In genomic region chr2:35265775-35266174, GRCm38 (mm10) we compare ENCODE assay signal across 12 mouse cellular contexts. TPM values are rescaled to one million over a fixed set of nuclear protein-coding genes. Genes with fewer than 3 reads are reported as not detected.
DNase-seq lines count a peak whose midpoint lies in the region; ATAC-seq and TF ChIP-seq lines count a peak whose summit lies in the region.
"Had no signal": no experiment of that assay in that cellular context is flagged by ENCODE, and none has a peak within 500 bp of the region (broad histone marks: within the 10 kb centered on the region; RNA-seq: fewer than 3 reads in every experiment).

No protein-coding gene starts in this region.

- H3K4me3 ChIP-seq in heart, embryonic 10.5 days: no peak overlapping the region
- no peak overlapping the region for H3K4me3 ChIP-seq in heart, embryonic 12.5 days
- no peak overlapping the region for H3K4me3 ChIP-seq in lung, embryonic 16.5 days (ENCODE audit: low read length)
- 0 out of 2 replicates have a peak overlapping the region, but pooled peaks have one; percentile 3 for H3K4me3 ChIP-seq in embryonic facial prominence, embryonic 13.5 days
- H3K4me3 ChIP-seq in myocyte: no peak overlapping the region
- H3K4me3 ChIP-seq in kidney, embryonic 14.5 days (ENCODE audit: low read length): no peak overlapping the region
- H3K4me3 ChIP-seq: hindbrain, embryonic 12.5 days; liver, embryonic 15.5 days had no signal

- H3K9me3 ChIP-seq in heart, embryonic 10.5 days: no peaks in the 10 kb centered on the region
- no peaks in the 10 kb centered on the region for H3K9me3 ChIP-seq in heart, embryonic 12.5 days (replicated peaks)
- H3K9me3 ChIP-seq in lung, embryonic 16.5 days (ENCODE audit: control insufficient read depth, low read length): no peaks in the 10 kb centered on the region
- no peaks in the 10 kb centered on the region for H3K9me3 ChIP-seq in embryonic facial prominence, embryonic 13.5 days
- H3K9me3 ChIP-seq in kidney, embryonic 14.5 days (ENCODE audit: control insufficient read depth, low read length): no peaks in the 10 kb centered on the region
- H3K9me3 ChIP-seq: hindbrain, embryonic 12.5 days; liver, embryonic 15.5 days had no signal

- no peak for DNase-seq in heart, embryonic 10.5 days (ENCODE audit: low spot score)
- DNase-seq in lung, postnatal 25 days (ENCODE audit: low spot score): no peak
- DNase-seq: adrenal gland, adult 8-10 months; cerebellum, adult 2 months had no signal

- WGBS in heart, embryonic 10.5 days: 72% methylated on average over 8 of the region's 8 CpGs
- WGBS in heart, embryonic 12.5 days: 64% methylated on average over 8 of the region's 8 CpGs
- 62% methylated on average over 8 of the region's 8 CpGs for WGBS in lung, embryonic 16.5 days
- 65% methylated on average over 8 of the region's 8 CpGs for WGBS in embryonic facial prominence, embryonic 13.5 days
- 84% methylated on average over 8 of the region's 8 CpGs for WGBS in kidney, embryonic 14.5 days

- H3K4me2 ChIP-seq in heart, embryonic 12.5 days: no peak overlapping the region
- H3K4me2 ChIP-seq in lung, embryonic 16.5 days (ENCODE audit: low read depth, low read length): no peak overlapping the region
- H3K4me2 ChIP-seq in embryonic facial prominence, embryonic 13.5 days: peak overlapping the region; percentile 47
- H3K4me2 ChIP-seq in myocyte (ENCODE audit: low read depth): peak overlapping the region; percentile 37
- no peak overlapping the region for H3K4me2 ChIP-seq in kidney, embryonic 14.5 days (replicated peaks; ENCODE audit: low read depth, low read length)
- H3K4me2 ChIP-seq: hindbrain, embryonic 12.5 days; liver, embryonic 15.5 days had no signal

- H3ac ChIP-seq in myocyte (ENCODE audit: control insufficient read depth, insufficient read length): no peak overlapping the region

- no peaks in the 10 kb centered on the region for H3K36me3 ChIP-seq in heart, embryonic 10.5 days
- H3K36me3 ChIP-seq in heart, embryonic 12.5 days: no peaks in the 10 kb centered on the region
- no peaks in the 10 kb centered on the region for H3K36me3 ChIP-seq in lung, embryonic 16.5 days (ENCODE audit: control insufficient read depth, insufficient read depth, low read length)
- H3K36me3 ChIP-seq in embryonic facial prominence, embryonic 13.5 days: no peaks in the 10 kb centered on the region
- peaks cover 5% of the 10 kb centered on the region for H3K36me3 ChIP-seq in myocyte (ENCODE audit: control insufficient read depth, insufficient read depth)
- no peaks in the 10 kb centered on the region for H3K36me3 ChIP-seq in kidney, embryonic 14.5 days (ENCODE audit: control insufficient read depth, insufficient read depth, low read length)
- H3K36me3 ChIP-seq: hindbrain, embryonic 12.5 days; liver, embryonic 15.5 days had no signal

- peaks cover 63% of the 10 kb centered on the region for H3K79me2 ChIP-seq in myocyte (ENCODE audit: control insufficient read depth, insufficient read depth)

- H3K9ac ChIP-seq in heart, embryonic 12.5 days: no peak overlapping the region
- H3K9ac ChIP-seq in lung, embryonic 16.5 days (ENCODE audit: low read length): 0 out of 2 replicates have a peak overlapping the region, but pooled peaks have one; percentile 33
- H3K9ac ChIP-seq in embryonic facial prominence, embryonic 13.5 days: peak overlapping the region; percentile 12; the same call in 1 of the 2 replicates
- no peak overlapping the region for H3K9ac ChIP-seq in kidney, embryonic 14.5 days (ENCODE audit: low read depth, low read length)
- H3K9ac ChIP-seq: hindbrain, embryonic 12.5 days; liver, embryonic 15.5 days had no signal

- peaks cover 3% of the 10 kb centered on the region; the same call in 1 of the 2 replicates for H3K27me3 ChIP-seq in heart, embryonic 10.5 days (ENCODE audit: insufficient read depth, poor library complexity, severe bottlenecking)
- H3K27me3 ChIP-seq in heart, embryonic 12.5 days (replicated peaks): no peaks in the 10 kb centered on the region
- H3K27me3 ChIP-seq in lung, embryonic 16.5 days (ENCODE audit: control insufficient read depth, insufficient read depth, low read depth, low read length): no peaks in the 10 kb centered on the region
- H3K27me3 ChIP-seq in embryonic facial prominence, embryonic 13.5 days: no peaks in the 10 kb centered on the region
- H3K27me3 ChIP-seq in myocyte (ENCODE audit: control insufficient read depth, insufficient read depth, insufficient read length): no peaks in the 10 kb centered on the region
- H3K27me3 ChIP-seq in kidney, embryonic 14.5 days (ENCODE audit: control insufficient read depth, insufficient read depth, low read length): no peaks in the 10 kb centered on the region
- H3K27me3 ChIP-seq: hindbrain, embryonic 12.5 days; liver, embryonic 15.5 days had no signal

- no peak for ATAC-seq in heart, embryonic 12.5 days (ENCODE audit: insufficient number of reproducible peaks, low FRiP score)
- no peak for ATAC-seq in lung, embryonic 16.5 days (ENCODE audit: low read depth)
- ATAC-seq in embryonic facial prominence, embryonic 13.5 days (ENCODE audit: insufficient number of reproducible peaks, insufficient read depth, low FRiP score, low TSS enrichment, low read depth): no peak
- no peak for ATAC-seq in kidney, embryonic 14.5 days (ENCODE audit: low FRiP score, low TSS enrichment)
- no peak for ATAC-seq in megakaryocyte progenitor cell, adult 5-6 weeks (replicated peaks; ENCODE audit: poor library complexity)

- H3K27ac ChIP-seq in heart, embryonic 10.5 days: peak overlapping the region; percentile 31
- H3K27ac ChIP-seq in heart, embryonic 12.5 days (ENCODE audit: poor library complexity, severe bottlenecking): no peak overlapping the region
- H3K27ac ChIP-seq in lung, embryonic 16.5 days (ENCODE audit: low read length): peak overlapping the region; percentile 2; the same call in 1 of the 2 replicates
- H3K27ac ChIP-seq in embryonic facial prominence, embryonic 13.5 days: peak overlapping the region; percentile 91
- H3K27ac ChIP-seq in kidney, embryonic 14.5 days (ENCODE audit: low read depth, low read length): no peak overlapping the region
- H3K27ac ChIP-seq: hindbrain, embryonic 12.5 days; liver, embryonic 15.5 days had no signal

- H3K4me1 ChIP-seq in heart, embryonic 10.5 days: peaks cover 61% of the 10 kb centered on the region
- H3K4me1 ChIP-seq in heart, embryonic 12.5 days (replicated peaks): peaks cover 72% of the 10 kb centered on the region
- peaks cover 44% of the 10 kb centered on the region for H3K4me1 ChIP-seq in lung, embryonic 16.5 days (replicated peaks; ENCODE audit: control insufficient read depth, insufficient read depth, low read length)
- peaks cover 86% of the 10 kb centered on the region for H3K4me1 ChIP-seq in embryonic facial prominence, embryonic 13.5 days
- peaks cover 14% of the 10 kb centered on the region; the same call in 1 of the 2 replicates for H3K4me1 ChIP-seq in kidney, embryonic 14.5 days (ENCODE audit: control insufficient read depth, insufficient read depth, low read length)

- TF ChIP-seq POLR2A in myocyte (IDR thresholded peaks at IDR 0.05; ENCODE audit: insufficient read length, low read depth): no peak

TF ChIP-seq in myocyte, 11 proteins besides CTCF, POLR2A, EP300 and RAD21:
- TF ChIP-seq MAX (IDR thresholded peaks at IDR 0.05; ENCODE audit: low read depth): no peak
TF ChIP-seq in myocyte: peak in this region for 0.

RNA-seq across cellular contexts. Expression of gene Gsn, which starts 9.6 kb away (rescaled TPM):
- polyA plus RNA-seq in heart, embryonic 10.5 days (2016; fragmentation: Nextera tagmentation; extraction: Ambion mirVana): 52.5 and 84.3 TPM in 2 replicates
- polyA plus RNA-seq in heart, embryonic 12.5 days (2016; fragmentation: Nextera tagmentation; extraction: Ambion mirVana): 186 and 190 TPM in 2 replicates
- 241 and 277 TPM in 2 replicates for polyA plus RNA-seq in lung, embryonic 16.5 days (2015; fragmentation: Nextera tagmentation; extraction: Ambion mirVana)
- polyA plus RNA-seq in embryonic facial prominence, embryonic 13.5 days (2015; fragmentation: Nextera tagmentation; extraction: Ambion mirVana): 176 and 188 TPM in 2 replicates
- polyA plus RNA-seq in myocyte (2012; fragmentation: generic; extraction: Trizol): 282 TPM
- polyA plus RNA-seq in kidney, embryonic 14.5 days (2014; fragmentation: Nextera tagmentation; extraction: Ambion mirVana): 57.6 and 84.2 TPM in 2 replicates
- 6.9 and 10.0 TPM in 2 replicates for total RNA-seq in megakaryocyte progenitor cell, adult 5-6 weeks (2015)
- total RNA-seq in megakaryocyte progenitor cell, adult 5-6 weeks (2017): 12.5 TPM in 2 replicates

Comparison
In these comparisons a context has a peak if more than half of its experiments do, and no peak if none do; other contexts are left out.
1. H3K27ac ChIP-seq: peak in heart, embryonic 10.5 days (single experiment), lung, embryonic 16.5 days (single experiment) and embryonic facial prominence, embryonic 13.5 days (single experiment); none in heart, embryonic 12.5 days (single experiment) and kidney, embryonic 14.5 days (single experiment).
2. H3K4me2 ChIP-seq: peak in embryonic facial prominence, embryonic 13.5 days (single experiment) and myocyte (single experiment); none in heart, embryonic 12.5 days (single experiment), lung, embryonic 16.5 days (single experiment) and kidney, embryonic 14.5 days (single experiment).
3. H3K9ac ChIP-seq: peak in lung, embryonic 16.5 days (single experiment) and embryonic facial prominence, embryonic 13.5 days (single experiment); none in heart, embryonic 12.5 days (single experiment) and kidney, embryonic 14.5 days (single experiment).